Mouse (Mus musculus) heart, embryonic 11.5 days (tissue): ENCODE measurements around the gene 1700125H20Rik. TPM values are rescaled to one million over a fixed set of nuclear protein-coding genes. Genes with fewer than 3 reads are reported as not detected.
"Not testable (repeated sequence)": the region's sequence is repeated elsewhere in the genome, so short reads cannot be mapped to it uniquely, and the experiment has no call there.

Experiments used
- ATAC-seq: fragments of 200-750 bp; cut with Nextera tagmentation; replicated peaks from 2 replicates; pipeline ENCODE4 v1.8.0; 2017; ENCODE audit warnings: moderate library complexity; ENCODE audit not compliant: insufficient number of reproducible peaks, low FRiP score, low TSS enrichment
- H3K27ac ChIP-seq: fragments of 300-500 bp; sonication (generic); 2 replicates; pipeline ENCODE4 v1.5.1; 2014; ENCODE audit warnings: mild to moderate bottlenecking, low read depth, low read length
- H3K27me3 ChIP-seq: fragments of 300-500 bp; sonication (generic); 2 replicates; pipeline ENCODE4 v1.6.1; 2014; ENCODE audit warnings: mild to moderate bottlenecking, low read length, mixed read lengths; ENCODE audit not compliant: control insufficient read depth, insufficient read depth
- H3K36me3 ChIP-seq: fragments of 300-500 bp; sonication (generic); 2 replicates; pipeline ENCODE4 v1.6.1; 2014; ENCODE audit warnings: mild to moderate bottlenecking, low read length, moderate library complexity, mixed read lengths; ENCODE audit not compliant: control insufficient read depth, insufficient read depth
- H3K4me1 ChIP-seq: fragments of 300-500 bp; sonication (generic); 2 replicates; pipeline ENCODE4 v1.6.1; 2014; ENCODE audit warnings: low read length; ENCODE audit not compliant: control insufficient read depth, insufficient read depth
- H3K4me2 ChIP-seq: fragments of 300-500 bp; sonication (generic); 2 replicates; pipeline ENCODE4 v1.6.1; 2014; ENCODE audit warnings: mild to moderate bottlenecking, moderate library complexity
- H3K4me3 ChIP-seq: fragments of 300-500 bp; sonication (generic); 2 replicates; pipeline ENCODE4 v1.5.1; 2014; ENCODE audit warnings: low read depth, low read length
- H3K9ac ChIP-seq: fragments of 300-500 bp; sonication (generic); 2 replicates; pipeline ENCODE4 v1.6.1; 2014; ENCODE audit warnings: mild to moderate bottlenecking, low read depth, low read length, moderate library complexity
- H3K9me3 ChIP-seq: fragments of 300-500 bp; sonication (generic); replicated peaks from 2 replicates; pipeline ENCODE4 v1.6.1; 2016; ENCODE audit warnings: low read length; ENCODE audit not compliant: control insufficient read depth
- WGBS: fragments of 180-500 bp; shearing (Covaris S2); extraction: QIAGEN DNeasy Blood & Tissue Kit; methylation state at CpG from one replicate; pipeline ENCODE4 v1.1.7; 2014; ENCODE audit not compliant: insufficient replicate concordance; 5-methylcytosine and 5-hydroxymethylcytosine counted together
- polyA plus RNA-seq: library from polyadenylated mRNA; unstranded; fragments of >200 nt; fragmentation: Nextera tagmentation; extraction: Ambion mirVana; gene quantifications from 2 replicates; pipeline ENCODE4 v1.2.1, GENCODE M21; 2014

The 1700125H20Rik gene
- polyA plus RNA-seq, 1 experiment from 2014 or later = not detected

DNA sequence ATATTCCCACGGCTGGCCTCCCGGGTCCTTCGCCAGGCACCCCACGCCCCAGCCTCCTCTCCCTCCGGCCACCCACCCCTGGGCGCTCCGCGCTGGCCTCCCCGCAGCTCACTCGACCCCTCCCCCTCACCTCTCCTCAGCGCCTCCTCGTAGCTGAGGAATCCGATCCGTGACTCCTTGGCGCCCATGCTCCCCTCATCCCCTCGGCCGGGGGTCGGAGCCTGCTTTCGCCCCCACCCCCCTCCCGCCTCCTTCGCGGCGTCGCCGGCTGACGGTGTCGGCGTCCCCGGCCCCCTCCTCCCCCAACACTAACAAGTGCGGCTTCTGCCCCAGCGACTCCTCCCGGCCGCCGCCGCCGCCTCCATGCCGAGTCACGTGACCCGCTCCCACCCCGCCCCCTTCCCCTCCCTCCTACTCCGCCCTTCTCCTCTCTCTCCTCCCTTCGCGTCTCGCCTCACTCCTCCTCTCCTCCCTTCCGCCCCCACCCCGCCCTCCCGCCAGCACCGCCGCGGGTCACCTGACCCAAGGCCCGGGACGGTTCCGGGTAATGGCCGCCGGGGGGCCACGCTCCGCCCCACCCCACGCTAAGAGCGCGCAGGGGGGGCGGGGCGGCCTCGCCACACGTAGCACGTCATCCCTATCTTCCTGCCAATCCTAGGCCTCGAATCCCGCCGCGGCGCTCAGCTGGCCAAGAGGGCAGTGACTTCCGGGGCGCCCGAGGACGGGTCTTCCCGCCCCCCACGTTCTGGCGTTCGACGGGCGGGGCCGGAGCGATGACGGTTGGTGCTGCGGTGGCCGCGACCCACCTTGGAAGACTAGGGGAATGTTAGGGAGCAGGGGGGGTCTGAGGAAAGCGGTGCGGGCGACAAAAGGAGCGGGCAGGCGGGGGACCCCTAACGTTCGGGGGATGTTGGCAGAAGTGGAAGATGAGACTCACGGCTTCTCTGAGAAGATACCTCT, 30.3 kb upstream of the 1700125H20Rik start, which contains the start of gene Usp32:
Gene Usp32 (minus strand): TSS at position 581 of the 960 bp plus-strand sequence.
- Histone ChIP-seq H3K9me3 (no peaks in the 10 kb centered on the region), H3K36me3 (no peaks in the 10 kb centered on the region), H3K4me1 (no peaks in the 10 kb centered on the region), H3K9ac (peak within 1 kb of the TSS; percentile 86), H3K4me3 (peak within 1 kb of the TSS; percentile 96), H3K27ac (peak within 1 kb of the TSS; percentile 87), H3K27me3 (no peaks in the 10 kb centered on the region), H3K4me2 (peak within 1 kb of the TSS; percentile 84)
- under 1% methylated on average over 88 of the region's 94 CpGs for WGBS
- peak; percentile 98 for ATAC-seq

DNA sequence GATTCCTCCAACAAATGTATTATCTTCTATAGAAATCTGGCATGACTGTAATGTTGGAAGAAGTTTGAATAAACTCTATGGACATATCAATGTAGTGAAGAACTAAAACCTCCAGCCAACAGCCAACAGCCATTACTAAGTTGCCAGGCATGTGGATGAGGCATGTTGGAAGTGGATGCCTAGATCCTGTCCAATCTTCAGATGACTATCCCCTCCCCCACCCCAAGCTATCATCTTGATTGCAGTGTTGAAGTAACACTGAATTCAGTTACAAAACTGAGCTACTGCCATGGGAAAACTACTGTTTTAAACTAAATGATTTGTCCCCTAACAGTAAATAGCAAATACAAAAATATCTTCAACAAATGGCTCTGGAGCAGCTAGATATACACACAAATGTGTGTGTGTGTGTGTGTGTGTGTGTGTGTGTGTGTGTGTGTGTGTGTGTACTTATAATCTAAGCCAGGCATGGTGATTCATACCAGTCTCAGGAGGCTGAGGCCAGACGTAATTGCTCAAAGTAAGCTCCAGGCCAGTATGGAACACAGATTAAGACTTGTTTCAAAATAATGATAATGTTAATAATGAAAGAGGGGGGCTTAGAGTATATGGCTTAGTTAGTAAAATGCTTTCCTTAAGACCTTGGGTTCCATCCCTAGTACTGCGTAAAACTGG, 17.8 kb upstream of the 1700125H20Rik start:
- Histone ChIP-seq H3K4me2 (no peak overlapping the region), H3K27me3 (no peaks in the 10 kb centered on the region), H3K27ac (no peak overlapping the region), H3K9ac (no peak overlapping the region), H3K9me3 (no peaks in the 10 kb centered on the region), H3K36me3 (no peaks in the 10 kb centered on the region), H3K4me1 (no peaks in the 10 kb centered on the region), H3K4me3 (no peak overlapping the region)
- 92% methylated on average over 2 of the region's 2 CpGs for WGBS
- ATAC-seq = no peak

DNA sequence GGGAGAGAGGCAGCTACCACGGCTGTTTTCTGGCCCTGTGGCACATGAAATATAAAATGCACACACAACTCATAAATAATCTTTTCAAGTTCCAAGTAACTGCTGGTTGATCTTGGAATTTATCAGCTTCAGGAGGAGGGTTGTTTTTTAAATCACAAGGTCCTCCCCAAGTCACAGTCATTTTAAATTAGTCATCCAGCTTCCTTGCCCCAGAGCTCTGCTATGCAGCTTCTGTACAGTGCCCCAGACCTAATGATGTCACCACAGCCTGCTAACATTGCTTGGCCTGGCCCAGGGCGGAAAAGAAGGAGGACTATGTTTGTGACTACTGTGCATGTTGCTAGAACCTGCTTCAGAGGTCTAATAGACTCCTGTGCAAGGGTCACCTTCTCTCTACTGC, 12.9 kb upstream of the 1700125H20Rik start:
- no peak for ATAC-seq
- Histone ChIP-seq H3K4me1 (no peaks in the 10 kb centered on the region), H3K27me3 (no peaks in the 10 kb centered on the region), H3K9me3 (no peaks in the 10 kb centered on the region), H3K9ac (no peak overlapping the region), H3K36me3 (no peaks in the 10 kb centered on the region), H3K4me3 (no peak overlapping the region), H3K4me2 (no peak overlapping the region), H3K27ac (no peak overlapping the region)
- 59% methylated on average over 2 of the region's 2 CpGs for WGBS

DNA sequence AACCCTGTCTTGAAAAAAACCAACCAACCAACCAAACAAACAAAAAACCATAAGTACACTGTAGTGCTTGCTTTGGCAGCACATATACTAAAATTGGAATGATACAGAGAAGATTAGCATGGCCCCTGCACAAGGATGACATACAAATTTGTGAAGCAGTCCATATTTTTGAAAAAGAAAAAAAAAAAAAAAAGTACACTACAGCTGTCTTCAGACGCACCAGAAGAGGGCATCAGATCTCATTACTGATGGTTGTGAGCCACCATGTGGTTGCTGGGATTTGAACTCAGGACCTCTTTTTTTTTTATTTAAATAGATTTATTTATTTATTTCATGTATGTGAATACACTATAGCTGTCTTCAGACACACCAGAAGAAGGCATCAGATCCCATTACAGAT, 7.2 kb upstream of the 1700125H20Rik start:
- H3K4me1 ChIP-seq, H3K4me2 ChIP-seq, H3K4me3 ChIP-seq, H3K36me3 ChIP-seq, H3K9me3 ChIP-seq, H3K27ac ChIP-seq, ATAC-seq, H3K27me3 ChIP-seq, H3K9ac ChIP-seq: not testable (repeated sequence)
- 85% methylated on average over 1 of the region's 1 CpGs for WGBS

DNA sequence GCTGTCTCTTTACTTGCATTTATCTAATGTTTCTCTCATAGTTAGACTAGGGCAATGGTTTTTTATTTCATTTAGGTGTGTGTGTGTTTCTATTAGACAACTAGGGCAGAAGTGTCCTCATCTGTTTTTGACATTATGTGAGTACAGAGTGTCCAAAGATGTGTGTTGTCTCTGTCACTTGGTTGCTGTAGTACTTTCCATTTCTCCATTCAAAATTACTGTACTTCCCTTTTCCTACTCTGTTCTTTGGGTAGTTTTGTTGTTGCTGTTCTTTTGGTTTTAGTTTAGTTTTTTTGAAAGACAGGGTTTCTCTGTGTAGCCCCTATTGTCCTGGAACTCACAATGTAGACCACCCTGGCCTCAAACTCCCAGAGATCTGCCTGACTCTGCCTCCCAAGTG, 5.8 kb upstream of the 1700125H20Rik start:
- ATAC-seq = no peak
- H3K27me3 ChIP-seq = no peaks in the 10 kb centered on the region
- H3K9me3 ChIP-seq = no peaks in the 10 kb centered on the region
- no peak overlapping the region for H3K4me3 ChIP-seq
- H3K4me2 ChIP-seq = no peak overlapping the region
- H3K9ac ChIP-seq = no peak overlapping the region
- no peaks in the 10 kb centered on the region for H3K4me1 ChIP-seq
- no peak overlapping the region for H3K27ac ChIP-seq
- no peaks in the 10 kb centered on the region for H3K36me3 ChIP-seq

DNA sequence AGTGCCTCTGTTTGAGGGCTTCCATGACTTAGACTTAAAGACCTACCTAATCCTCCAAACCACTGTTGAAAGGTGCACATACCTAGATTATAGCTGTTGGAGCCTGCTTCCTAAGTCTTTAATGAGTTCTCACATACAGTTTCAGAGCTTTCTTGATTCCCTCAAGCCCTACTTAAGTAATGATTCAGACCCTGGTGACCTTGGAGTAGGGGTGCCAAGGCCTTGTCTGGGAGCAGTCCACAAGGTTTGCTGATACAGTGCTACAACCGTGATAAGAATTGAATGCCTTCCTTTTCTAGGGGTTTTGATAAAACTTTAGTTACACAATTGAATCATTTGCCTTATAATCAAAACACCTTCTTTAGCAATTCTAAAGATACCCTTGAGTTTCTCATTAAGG, 2.7 kb upstream of the 1700125H20Rik start:
- Histone ChIP-seq H3K9ac (no peak overlapping the region), H3K27ac (no peak overlapping the region), H3K27me3 (no peaks in the 10 kb centered on the region), H3K4me3 (no peak overlapping the region), H3K36me3 (no peaks in the 10 kb centered on the region), H3K9me3 (no peaks in the 10 kb centered on the region), H3K4me2 (no peak overlapping the region), H3K4me1 (no peaks in the 10 kb centered on the region)
- 39% methylated on average over 1 of the region's 1 CpGs for WGBS
- no peak for ATAC-seq

DNA sequence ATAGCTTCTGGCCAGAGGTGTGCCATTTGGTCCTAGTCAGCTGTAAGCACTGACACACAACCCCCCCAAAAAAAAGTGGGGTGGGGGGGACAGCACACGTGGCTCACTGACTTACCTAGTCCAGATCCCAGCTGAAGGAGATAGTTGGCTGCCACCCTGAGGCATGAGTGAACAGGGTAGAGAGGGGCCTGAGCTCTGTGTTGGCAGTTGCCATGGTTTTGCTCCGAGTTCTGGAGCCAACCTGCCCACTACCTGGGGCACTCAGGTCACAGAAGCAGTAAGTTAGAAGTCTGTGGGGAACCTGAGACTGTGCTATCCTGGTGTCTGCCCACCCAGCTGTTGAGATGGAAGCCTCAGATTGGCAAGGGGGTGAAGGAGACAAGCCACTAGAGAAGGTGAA, 629 bp downstream of the 1700125H20Rik start:
- no peaks in the 10 kb centered on the region for H3K9me3 ChIP-seq
- H3K9ac ChIP-seq = no peak overlapping the region
- H3K4me1 ChIP-seq = no peaks in the 10 kb centered on the region
- H3K4me2 ChIP-seq = no peak overlapping the region
- H3K27me3 ChIP-seq = no peaks in the 10 kb centered on the region
- H3K4me3 ChIP-seq = no peak overlapping the region
- H3K36me3 ChIP-seq = no peaks in the 10 kb centered on the region
- no peak overlapping the region for H3K27ac ChIP-seq
- no peak for ATAC-seq
- 48% methylated on average over 2 of the region's 2 CpGs for WGBS

DNA sequence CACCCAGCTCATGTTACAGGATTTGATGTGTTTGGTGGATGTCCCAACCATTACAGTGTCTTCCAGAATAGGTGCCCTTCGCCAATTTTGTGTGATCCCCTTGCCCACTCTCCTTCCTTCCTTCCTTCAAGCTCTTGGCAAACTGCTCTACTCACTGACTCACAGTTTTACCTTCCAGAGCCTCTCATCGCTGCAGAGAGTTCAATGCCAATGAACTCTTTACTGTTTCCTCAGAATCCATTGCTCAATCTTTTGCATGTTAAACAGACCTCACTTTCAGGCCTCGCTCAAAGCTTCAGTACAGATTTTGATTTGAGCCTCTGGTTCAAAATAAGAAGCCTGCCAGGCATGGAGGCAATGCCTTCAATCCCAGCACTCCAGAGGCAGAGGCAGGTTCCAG, 5.7 kb downstream of the 1700125H20Rik start:
- H3K4me1 ChIP-seq = no peaks in the 10 kb centered on the region
- H3K36me3 ChIP-seq = no peaks in the 10 kb centered on the region
- no peak for ATAC-seq
- H3K4me3 ChIP-seq = no peak overlapping the region
- H3K27ac ChIP-seq = no peak overlapping the region
- H3K9ac ChIP-seq = no peak overlapping the region
- H3K9me3 ChIP-seq = no peaks in the 10 kb centered on the region
- no peaks in the 10 kb centered on the region for H3K27me3 ChIP-seq
- no peak overlapping the region for H3K4me2 ChIP-seq
- WGBS = 77% methylated on average over 3 of the region's 3 CpGs
